Mouse (Mus musculus) cerebellum, postnatal 36 days (tissue): ENCODE results near the gene Fkbp5.
"Not testable (repeated sequence)": the region's sequence is repeated elsewhere in the genome, so short reads cannot be mapped to it uniquely, and the experiment has no call there.

Experiments used
- DNase-seq, 2 experiments: peaks; one replicate each; pipeline ENCODE4 v3.0.0; 2021 to 2022; ENCODE audit warnings: mixed read lengths in 2 of 2

The Fkbp5 gene

GRCm38 (mm10) chr17:28369056-28369455, 148.3 kb downstream of the Fkbp5 start:
- DNase-seq, result no peak

- peak; percentile 60 to 61 for DNase-seq
Observed at GRCm38 (mm10) chr17:28368449-28368848, 148.9 kb downstream of the Fkbp5 start.

- DNase-seq, result no peak
Observed at GRCm38 (mm10) chr17:28365122-28365521, 152.2 kb downstream of the Fkbp5 start, which contains the start of gene Tulp1. TSS of gene Tulp1 (minus strand) at chr17:28365222.

GRCm38 (mm10) chr17:28363507-28363906, 153.8 kb downstream of the Fkbp5 start:
- DNase-seq, result no peak

- DNase-seq, result no peak
Observed at GRCm38 (mm10) chr17:28362653-28363292, 154.6 kb downstream of the Fkbp5 start.

GRCm38 (mm10) chr17:28361921-28362652, 155.2 kb downstream of the Fkbp5 start:
- DNase-seq, result no peak

GRCm38 (mm10) chr17:28360531-28361277, 156.6 kb downstream of the Fkbp5 start:
- DNase-seq, result no peak

- DNase-seq, result not testable (repeated sequence)
Observed at GRCm38 (mm10) chr17:28358576-28359261, 158.6 kb downstream of the Fkbp5 start.

GRCm38 (mm10) chr17:28355871-28356270, 161.5 kb downstream of the Fkbp5 start:
- no peak for DNase-seq

- DNase-seq, result no peak
Observed at GRCm38 (mm10) chr17:28352018-28352417, 165.3 kb downstream of the Fkbp5 start.

- DNase-seq, result no peak
Observed at GRCm38 (mm10) chr17:28351353-28351890, 165.9 kb downstream of the Fkbp5 start.

- DNase-seq, result no peak
Observed at GRCm38 (mm10) chr17:28350466-28351352, 166.6 kb downstream of the Fkbp5 start, which contains the start of gene Tead3. TSS of gene Tead3 (minus strand) at chr17:28350817.

GRCm38 (mm10) chr17:28349901-28350465, 167.3 kb downstream of the Fkbp5 start:
- no peak for DNase-seq

- DNase-seq, result no peak
Observed at GRCm38 (mm10) chr17:28349264-28349880, 168.0 kb downstream of the Fkbp5 start.
